Mouse (Mus musculus) ovary, adult 2 months (tissue): ENCODE measurements around the gene Spaca6. TPM values are rescaled to one million over a fixed set of nuclear protein-coding genes. Genes with fewer than 3 reads are reported as not detected.

ENCODE experiments used
- polyA plus RNA-seq: library from polyadenylated mRNA; depleted of rRNA; stranded (reverse); fragments of >200 nt; gene quantifications from 2 replicates; pipeline ENCODE4 v1.2.3, GENCODE M21; 2012; rRNA removed

Spaca6 gene
- 45.5 and 51.2 TPM in 2 replicates for polyA plus RNA-seq

GRCm38 (mm10) chr17:17826751-17827657 lies at the start of gene Spaca6:
Gene Spaca6 (plus strand): TSS chr17:17827158.

GRCm38 (mm10) chr17:17855064-17855838 lies 28.3 kb downstream of the Spaca6 start, which contains the start of gene Has1:
Gene Has1 (minus strand): TSS chr17:17855205.

GRCm38 (mm10) chr17:17883840-17884239 lies 56.9 kb downstream of the Spaca6 start, which contains the start of gene Fpr1:
Gene Fpr1 (minus strand): TSS chr17:17883940.

GRCm38 (mm10) chr17:17887774-17888248 lies 60.9 kb downstream of the Spaca6 start, which contains the start of the genes Fpr2 and Fpr3:
Gene Fpr2 (plus strand): TSS chr17:17887824.
Gene Fpr3 (plus strand): TSS chr17:17887852.

Other genes starting within 250 kb of the Spaca6 start
- 6.4 and 6.8 TPM in 2 replicates for gene Lnpep, start 202.1 kb upstream of the Spaca6 start, polyA plus RNA-seq
- not detected in 2 replicates for gene Vmn2r90, start 123.4 kb upstream of the Spaca6 start, polyA plus RNA-seq
- 1.3 and 1.4 TPM in 2 replicates for gene Has1, start 28.0 kb downstream of the Spaca6 start, polyA plus RNA-seq
- gene Fpr1, start 56.8 kb downstream of the Spaca6 start, polyA plus RNA-seq: 0.38 and 0.40 TPM in 2 replicates
- gene Fpr2, start 60.7 kb downstream of the Spaca6 start, polyA plus RNA-seq: 0.21 TPM in 1 of 2 replicates, not detected in the other
- gene Fpr3, start 60.7 kb downstream of the Spaca6 start, polyA plus RNA-seq: not detected in 2 replicates
- not detected in 2 replicates for gene Fpr-rs4, start 194.6 kb downstream of the Spaca6 start, polyA plus RNA-seq
- gene Vmn2r124, start 222.3 kb downstream of the Spaca6 start, polyA plus RNA-seq: not detected in 2 replicates